Mouse (Mus musculus) stomach, embryonic 16.5 days (tissue): ENCODE data around the gene Asap3. TPM values are rescaled to one million over a fixed set of nuclear protein-coding genes. Genes with fewer than 3 reads are reported as not detected.

ENCODE experiments used
- ATAC-seq: fragments of 200-750 bp; cut with Nextera tagmentation; 2 replicates; pipeline ENCODE4 v1.8.0; 2017; ENCODE audit warnings: moderate number of reproducible peaks, moderate TSS enrichment; ENCODE audit not compliant: insufficient read depth, low FRiP score
- H3K27ac ChIP-seq: fragments of 300-500 bp; sonication (generic); 2 replicates; pipeline ENCODE4 v1.5.1; 2014; ENCODE audit warnings: low read length
- H3K27me3 ChIP-seq: fragments of 300-500 bp; sonication (generic); 2 replicates; pipeline ENCODE4 v1.6.1; 2014; ENCODE audit warnings: low read length, control low read depth, mixed read lengths; ENCODE audit not compliant: control insufficient read depth, insufficient read depth
- H3K36me3 ChIP-seq: fragments of 300-500 bp; sonication (generic); 2 replicates; pipeline ENCODE4 v1.6.1; 2014; ENCODE audit warnings: low read length; ENCODE audit not compliant: control insufficient read depth, insufficient read depth
- H3K4me1 ChIP-seq: fragments of 300-500 bp; sonication (generic); 2 replicates; pipeline ENCODE4 v1.6.1; 2014; ENCODE audit warnings: low read length, control low read depth, mixed read lengths; ENCODE audit not compliant: control insufficient read depth, insufficient read depth
- H3K4me2 ChIP-seq: fragments of 300-500 bp; sonication (generic); 2 replicates; pipeline ENCODE4 v1.6.1; 2014; ENCODE audit warnings: low read depth, low read length, mixed read lengths
- H3K4me3 ChIP-seq: fragments of 300-500 bp; sonication (generic); replicated peaks from 2 replicates; pipeline ENCODE4 v1.5.1; 2014; ENCODE audit warnings: mild to moderate bottlenecking, low read length
- H3K9ac ChIP-seq: fragments of 300-500 bp; sonication (generic); 2 replicates; pipeline ENCODE4 v1.6.1; 2014; ENCODE audit warnings: low read length
- H3K9me3 ChIP-seq: fragments of 300-500 bp; sonication (generic); replicated peaks from 2 replicates; pipeline ENCODE4 v1.6.1; 2016; ENCODE audit warnings: low read length, control low read depth; ENCODE audit not compliant: control insufficient read depth
- WGBS: fragments of 180-500 bp; shearing (Covaris S2); extraction: QIAGEN DNeasy Blood & Tissue Kit; methylation state at CpG from one replicate; pipeline ENCODE4 v1.1.7; 2014; 5-methylcytosine and 5-hydroxymethylcytosine counted together
- polyA plus RNA-seq: library from polyadenylated mRNA; unstranded; fragments of >200 nt; fragmentation: Nextera tagmentation; extraction: Ambion mirVana; gene quantifications from 2 replicates; pipeline ENCODE4 v1.2.1, GENCODE M21; 2015

Asap3 gene
- polyA plus RNA-seq, 1 experiment from 2014 or later = 7.0 TPM

GRCm38 (mm10) chr4:136172542-136173209, 33.5 kb upstream of the Asap3 start:
- Histone ChIP-seq H3K27ac (peak overlapping the region; percentile 75), H3K9me3 (no peaks in the 10 kb centered on the region), H3K36me3 (no peaks in the 10 kb centered on the region), H3K4me2 (peak overlapping the region; percentile 99), H3K4me3 (peak overlapping the region; percentile 62), H3K27me3 (no peaks in the 10 kb centered on the region), H3K4me1 (peaks cover 43% of the 10 kb centered on the region), H3K9ac (peak overlapping the region; percentile 78)
- ATAC-seq = peak; percentile 26; the same call in 1 of the 2 replicates
- WGBS = under 1% methylated on average over 59 of the region's 67 CpGs

GRCm38 (mm10) chr4:136173210-136173715, 32.9 kb upstream of the Asap3 start:
- Histone ChIP-seq H3K27me3 (no peaks in the 10 kb centered on the region), H3K36me3 (no peaks in the 10 kb centered on the region), H3K27ac (peak overlapping the region; percentile 75), H3K4me2 (peak overlapping the region; percentile 99), H3K9me3 (no peaks in the 10 kb centered on the region), H3K9ac (peak overlapping the region; percentile 78), H3K4me3 (peak overlapping the region; percentile 62), H3K4me1 (peaks cover 49% of the 10 kb centered on the region)
- ATAC-seq = no peak
- 10% methylated on average over 14 of the region's 14 CpGs for WGBS

- Histone ChIP-seq H3K36me3 (no peaks in the 10 kb centered on the region), H3K27ac (peak overlapping the region; percentile 55), H3K4me3 (peak overlapping the region; percentile 62), H3K4me2 (peak overlapping the region; percentile 99), H3K27me3 (no peaks in the 10 kb centered on the region), H3K9me3 (no peaks in the 10 kb centered on the region), H3K4me1 (peaks cover 50% of the 10 kb centered on the region), H3K9ac (peak overlapping the region; percentile 78; the same call in 1 of the 2 replicates)
- 66% methylated on average over 13 of the region's 13 CpGs for WGBS
- ATAC-seq = peak; percentile 55; the same call in 1 of the 2 replicates
These were observed 31.7 kb upstream of the Asap3 start for GRCm38 (mm10) chr4:136174216-136175193.

- Histone ChIP-seq H3K4me3 (no peak overlapping the region), H3K4me1 (peaks cover 62% of the 10 kb centered on the region), H3K27ac (0 out of 2 replicates have a peak overlapping the region, but pooled peaks have one; percentile 8)
These were observed 30.1 kb upstream of the Asap3 start for GRCm38 (mm10) chr4:136176022-136176552.

GRCm38 (mm10) chr4:136177244-136177611, 28.9 kb upstream of the Asap3 start:
- Histone ChIP-seq H3K9me3 (no peaks in the 10 kb centered on the region), H3K4me1 (peaks cover 62% of the 10 kb centered on the region), H3K27ac (peak overlapping the region; percentile 74), H3K9ac (peak overlapping the region; percentile 49), H3K4me3 (no peak overlapping the region), H3K36me3 (no peaks in the 10 kb centered on the region), H3K4me2 (no peak overlapping the region), H3K27me3 (no peaks in the 10 kb centered on the region)
- no peak for ATAC-seq
- WGBS = 30% methylated on average over 8 of the region's 8 CpGs

More at GRCm38 (mm10) chr4:136176022-136176552, 30.1 kb upstream of the Asap3 start:
- Histone ChIP-seq H3K4me2 (no peak overlapping the region), H3K9ac (peak overlapping the region; percentile 22; the same call in 1 of the 2 replicates), H3K27me3 (no peaks in the 10 kb centered on the region), H3K36me3 (no peaks in the 10 kb centered on the region), H3K9me3 (no peaks in the 10 kb centered on the region)
- no peak for ATAC-seq
- 66% methylated on average over 10 of the region's 10 CpGs for WGBS

- peaks cover 62% of the 10 kb centered on the region for H3K4me1 ChIP-seq
- peak; percentile 71 for ATAC-seq
These were observed 28.3 kb upstream of the Asap3 start for GRCm38 (mm10) chr4:136177612-136178474.

GRCm38 (mm10) chr4:136178475-136178921, 27.7 kb upstream of the Asap3 start:
- no peak overlapping the region for H3K9ac ChIP-seq
- no peak overlapping the region for H3K4me3 ChIP-seq
- no peak for ATAC-seq
- 71% methylated on average over 12 of the region's 12 CpGs for WGBS
- H3K9me3 ChIP-seq = no peaks in the 10 kb centered on the region
- H3K4me1 ChIP-seq = peaks cover 56% of the 10 kb centered on the region
- H3K4me2 ChIP-seq = no peak overlapping the region
- H3K27ac ChIP-seq = peak overlapping the region; percentile 74
- H3K27me3 ChIP-seq = no peaks in the 10 kb centered on the region
- H3K36me3 ChIP-seq = no peaks in the 10 kb centered on the region

More at GRCm38 (mm10) chr4:136177612-136178474, 28.3 kb upstream of the Asap3 start:
- Histone ChIP-seq H3K27me3 (no peaks in the 10 kb centered on the region), H3K36me3 (no peaks in the 10 kb centered on the region), H3K9ac (peak overlapping the region; percentile 49; the same call in 1 of the 2 replicates), H3K4me3 (no peak overlapping the region), H3K4me2 (0 out of 2 replicates have a peak overlapping the region, but pooled peaks have one; percentile 11), H3K27ac (peak overlapping the region; percentile 74), H3K9me3 (no peaks in the 10 kb centered on the region)
- WGBS = 39% methylated on average over 11 of the region's 11 CpGs

GRCm38 (mm10) chr4:136179456-136179855, 26.7 kb upstream of the Asap3 start:
- no peak overlapping the region for H3K4me3 ChIP-seq
- peaks cover 46% of the 10 kb centered on the region for H3K4me1 ChIP-seq
- no peak overlapping the region for H3K9ac ChIP-seq
- no peak for ATAC-seq
- no peaks in the 10 kb centered on the region for H3K9me3 ChIP-seq
- H3K27ac ChIP-seq = no peak overlapping the region
- no peaks in the 10 kb centered on the region for H3K27me3 ChIP-seq
- WGBS = 89% methylated on average over 7 of the region's 7 CpGs
- H3K4me2 ChIP-seq = no peak overlapping the region
- H3K36me3 ChIP-seq = no peaks in the 10 kb centered on the region
